Mouse (Mus musculus) brown adipose tissue, adult 24 weeks (tissue): ENCODE data around the gene Hivep3. TPM values are rescaled to one million over a fixed set of nuclear protein-coding genes. Genes with fewer than 3 reads are reported as not detected.

Source experiments
- H3K27ac ChIP-seq: fragments of 200-500 bp; replicated peaks from 2 replicates; pipeline ENCODE4 v1.5.1; 2012; ENCODE audit warnings: low read depth, mild to moderate bottlenecking, low read length
- H3K4me1 ChIP-seq: fragments of 200-500 bp; 2 replicates; pipeline ENCODE4 v1.6.1; 2012; ENCODE audit warnings: low read length, mixed read lengths; ENCODE audit not compliant: control insufficient read depth, insufficient read depth, insufficient read length
- H3K4me3 ChIP-seq: fragments of 200-500 bp; 2 replicates; pipeline ENCODE4 v1.5.1; 2012; ENCODE audit warnings: low read depth, mild to moderate bottlenecking, low read length, moderate library complexity; ENCODE audit not compliant: insufficient read depth
- polyA plus RNA-seq: library from polyadenylated mRNA; stranded (reverse); fragments of >200 nt; gene quantifications from 2 replicates; pipeline ENCODE4 v1.2.4, GENCODE M21; 2012; ENCODE audit not compliant: missing spikeins, insufficient read depth, insufficient read length

Gene Hivep3
- polyA plus RNA-seq, 1 experiment: 6.1 TPM

- Histone ChIP-seq H3K4me1 (no peaks in the 10 kb centered on the region), H3K27ac (no peak overlapping the region), H3K4me3 (no peak overlapping the region)
Observed at GRCm38 (mm10) chr4:120141810-120142209, 408.2 kb downstream of the Hivep3 start.

GRCm38 (mm10) chr4:120142905-120143304 is 409.3 kb downstream of the Hivep3 start:
- no peak overlapping the region for H3K27ac ChIP-seq
- no peaks in the 10 kb centered on the region for H3K4me1 ChIP-seq
- no peak overlapping the region for H3K4me3 ChIP-seq

GRCm38 (mm10) chr4:120144343-120144742 is 410.8 kb downstream of the Hivep3 start:
- H3K27ac ChIP-seq: no peak overlapping the region

DNA sequence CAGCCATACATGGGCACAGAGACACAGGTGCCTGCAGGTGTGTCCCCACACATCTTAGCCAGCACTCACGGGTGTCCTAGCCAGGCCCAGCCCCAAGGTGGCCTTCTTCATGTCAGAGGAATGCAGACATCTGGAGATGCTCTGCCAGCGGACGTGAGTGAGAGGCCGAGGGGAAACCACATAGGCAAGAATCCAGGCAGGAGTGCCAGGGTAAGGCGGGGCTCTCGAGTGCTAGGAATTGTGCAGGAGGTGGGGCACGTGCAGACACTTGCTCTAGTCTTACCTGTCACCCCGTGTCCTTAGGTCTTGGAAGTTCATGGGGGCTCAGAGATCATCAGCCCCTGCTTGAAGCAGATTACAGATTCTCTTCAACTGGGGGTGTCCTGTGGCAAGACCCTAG is 412.3 kb downstream of the Hivep3 start:
- Histone ChIP-seq H3K4me3 (no peak overlapping the region), H3K4me1 (no peaks in the 10 kb centered on the region), H3K27ac (no peak overlapping the region)

More at GRCm38 (mm10) chr4:120144343-120144742, 410.8 kb downstream of the Hivep3 start:
- Histone ChIP-seq H3K4me1 (no peaks in the 10 kb centered on the region), H3K4me3 (no peak overlapping the region)

DNA sequence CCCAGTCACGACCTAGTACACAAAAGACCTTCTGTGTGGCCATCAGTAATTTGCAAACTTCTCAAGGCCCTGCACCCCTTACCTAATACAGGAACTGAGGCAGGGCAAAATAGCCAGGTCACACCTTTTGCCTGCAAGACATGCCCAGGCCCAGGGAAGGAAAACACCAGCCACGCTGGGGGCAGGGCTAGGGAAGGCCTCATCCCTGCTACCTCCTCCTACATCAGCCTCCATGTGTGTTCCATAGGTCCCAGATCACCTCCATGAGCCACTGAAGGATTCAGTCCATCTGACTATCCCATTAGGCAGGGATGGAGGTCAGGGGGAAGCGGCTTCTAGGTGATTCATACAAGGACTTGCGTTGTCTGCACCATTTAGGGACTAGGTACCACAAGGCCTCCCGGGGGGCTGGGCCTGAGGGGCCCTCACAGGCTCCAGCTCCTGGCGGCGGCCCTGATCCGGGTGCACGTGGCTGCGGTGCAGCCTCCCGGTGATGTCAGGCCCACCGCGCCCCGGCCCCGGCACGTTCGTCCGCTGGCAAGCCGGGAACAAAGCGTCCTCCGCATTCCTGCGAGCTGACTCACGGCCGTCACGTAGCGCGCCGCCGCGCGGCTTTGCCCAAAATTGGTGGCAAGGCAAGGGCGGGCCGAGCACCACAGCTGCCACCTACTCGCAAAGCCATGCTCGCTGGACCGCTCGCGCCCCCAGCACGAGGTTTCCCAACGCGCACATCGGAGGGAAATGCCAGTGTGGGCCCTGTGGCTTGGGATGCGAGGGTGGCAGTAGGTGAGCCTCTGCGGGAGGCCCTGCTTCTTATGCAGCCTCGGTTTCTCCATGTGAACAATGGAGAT is 414.9 kb downstream of the Hivep3 start:
- H3K27ac ChIP-seq: no peak overlapping the region
- no peaks in the 10 kb centered on the region for H3K4me1 ChIP-seq
- H3K4me3 ChIP-seq: 0 out of 2 replicates have a peak overlapping the region, but pooled peaks have one; percentile 2

DNA sequence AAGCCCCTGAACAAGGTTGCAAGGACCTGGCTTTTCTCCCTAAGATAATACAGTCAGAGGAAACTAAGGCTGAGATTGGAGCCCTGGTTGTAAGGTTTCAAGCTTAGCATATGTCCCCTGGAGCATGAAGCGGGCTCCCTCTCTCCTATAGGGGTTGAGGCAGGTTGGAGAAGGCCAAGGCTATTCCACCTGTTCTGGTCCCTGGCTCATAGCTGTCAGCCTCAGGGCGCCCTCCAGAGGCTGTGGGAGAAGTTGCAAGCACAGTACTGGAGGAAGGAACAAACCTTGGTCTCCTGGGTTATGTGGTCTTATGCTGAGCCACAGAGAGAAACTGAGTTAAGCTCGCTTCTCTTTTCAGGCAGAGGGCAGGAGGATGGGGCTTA is 415.5 kb downstream of the Hivep3 start:
- H3K4me3 ChIP-seq: 0 out of 2 replicates have a peak overlapping the region, but pooled peaks have one; percentile 2
- H3K27ac ChIP-seq: no peak overlapping the region
- H3K4me1 ChIP-seq: no peaks in the 10 kb centered on the region

GRCm38 (mm10) chr4:120150345-120150920 is 416.8 kb downstream of the Hivep3 start:
- H3K27ac ChIP-seq: no peak overlapping the region
- no peak overlapping the region for H3K4me3 ChIP-seq
- H3K4me1 ChIP-seq: no peaks in the 10 kb centered on the region

DNA sequence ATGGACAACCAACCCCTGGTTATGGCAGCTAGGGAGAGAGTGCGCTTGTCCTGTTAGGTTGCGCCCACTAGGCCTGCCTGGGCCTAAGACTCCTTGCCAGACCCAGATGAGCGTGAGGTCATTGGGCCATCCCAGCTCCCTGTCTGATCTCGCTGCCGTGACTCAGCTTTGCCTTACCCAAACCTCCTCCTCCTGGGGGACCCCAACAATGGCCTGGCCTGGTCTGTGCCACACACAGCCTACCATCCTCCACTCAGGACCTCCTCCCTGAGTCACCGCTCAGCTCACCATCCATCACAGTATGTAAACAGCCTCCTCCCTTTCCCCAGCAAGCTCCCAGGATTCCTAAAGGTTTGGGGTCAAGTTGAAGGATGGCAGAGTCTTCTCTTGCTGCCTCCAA is 418.3 kb downstream of the Hivep3 start:
- Histone ChIP-seq H3K4me3 (no peak overlapping the region), H3K4me1 (no peaks in the 10 kb centered on the region), H3K27ac (no peak overlapping the region)

DNA sequence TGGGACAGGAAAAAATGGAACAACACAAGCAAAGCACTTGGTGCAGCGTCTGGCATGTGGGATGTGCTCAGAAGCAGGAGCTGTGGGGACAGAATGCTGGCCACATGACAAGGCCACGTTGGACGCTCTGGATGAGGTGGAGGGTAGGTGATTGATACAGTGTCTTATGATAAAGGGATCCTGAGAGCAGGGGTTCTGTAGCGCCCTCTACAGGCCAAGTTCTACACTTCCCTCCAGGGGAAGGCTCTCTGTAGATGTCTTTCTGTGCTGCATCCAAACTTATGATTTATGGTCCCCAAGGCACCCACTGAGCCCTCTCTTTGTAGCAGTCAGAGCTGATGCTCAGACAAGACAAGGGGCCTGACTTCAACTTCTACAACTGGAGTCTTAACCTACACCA is 419.1 kb downstream of the Hivep3 start:
- Histone ChIP-seq H3K27ac (no peak overlapping the region), H3K4me1 (no peaks in the 10 kb centered on the region), H3K4me3 (no peak overlapping the region)

GRCm38 (mm10) chr4:120153736-120154135 is 420.2 kb downstream of the Hivep3 start:
- H3K27ac ChIP-seq: no peak overlapping the region
- H3K4me1 ChIP-seq: no peaks in the 10 kb centered on the region
- H3K4me3 ChIP-seq: no peak overlapping the region

DNA sequence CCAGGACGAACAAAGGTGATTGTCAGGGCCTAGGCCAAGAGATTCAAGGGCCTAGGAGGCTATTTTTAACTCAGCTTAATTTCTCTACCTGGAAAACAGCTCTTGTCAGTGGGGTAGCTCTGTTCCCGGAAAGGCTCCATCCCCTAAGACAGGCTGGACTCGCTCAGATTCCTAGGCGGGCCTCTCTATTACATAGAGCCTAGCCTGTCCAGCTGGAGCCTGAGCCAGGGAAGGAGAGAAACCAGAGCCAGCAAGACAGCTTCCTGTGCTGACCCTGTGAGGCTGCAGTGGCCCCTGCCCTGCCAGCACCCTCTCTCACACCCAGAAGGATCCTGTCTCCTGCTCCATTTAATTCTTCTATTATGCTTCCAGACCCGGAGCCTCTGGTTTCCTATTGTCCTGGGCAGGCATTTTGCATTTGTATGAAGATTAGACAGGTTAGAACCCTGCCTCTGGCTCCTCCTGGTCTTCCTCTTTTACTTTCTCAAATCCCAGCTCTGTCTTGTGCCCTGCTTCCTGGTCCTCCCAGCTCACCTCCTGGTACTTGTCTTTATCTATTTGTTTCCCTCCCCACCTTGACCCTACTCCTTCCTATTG is 425.2 kb downstream of the Hivep3 start:
- Histone ChIP-seq H3K27ac (no peak overlapping the region), H3K4me3 (no peak overlapping the region), H3K4me1 (no peaks in the 10 kb centered on the region)

- H3K27ac ChIP-seq: no peak within 1 kb of the TSS
- no peak within 1 kb of the TSS for H3K4me3 ChIP-seq
- no peaks in the 10 kb centered on the region for H3K4me1 ChIP-seq
Observed at GRCm38 (mm10) chr4:120161166-120161949, 427.8 kb downstream of the Hivep3 start, which contains the start of gene Edn2. TSS of gene Edn2 (plus strand) at chr4:120161206.

GRCm38 (mm10) chr4:120162586-120162985 is 429.0 kb downstream of the Hivep3 start:
- H3K4me1 ChIP-seq: no peaks in the 10 kb centered on the region
- no peak overlapping the region for H3K27ac ChIP-seq
- no peak overlapping the region for H3K4me3 ChIP-seq

GRCm38 (mm10) chr4:120163242-120163641 is 429.7 kb downstream of the Hivep3 start:
- H3K4me3 ChIP-seq: no peak overlapping the region
- H3K27ac ChIP-seq: no peak overlapping the region
- H3K4me1 ChIP-seq: no peaks in the 10 kb centered on the region

DNA sequence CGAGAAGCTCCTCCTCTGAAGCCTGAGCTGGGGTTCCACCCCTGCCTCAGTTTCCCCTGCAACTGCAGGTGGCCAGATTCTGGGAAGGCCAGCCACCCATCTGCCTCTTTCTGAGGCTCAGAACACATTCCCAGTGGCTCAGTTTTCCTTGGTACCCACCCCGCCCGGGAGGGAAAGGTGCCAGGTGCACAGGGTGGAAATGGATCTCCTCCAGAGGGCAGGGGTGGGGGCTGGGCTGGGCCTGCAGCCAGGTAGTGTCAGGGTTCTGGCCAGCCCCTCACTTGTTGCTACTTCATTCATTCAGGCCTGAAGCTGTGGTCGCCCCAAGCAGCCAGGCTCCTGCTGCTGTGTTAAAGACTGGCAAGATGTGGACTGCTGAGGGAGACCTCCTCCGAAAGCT is 430.7 kb downstream of the Hivep3 start:
- no peaks in the 10 kb centered on the region for H3K4me1 ChIP-seq
- no peak overlapping the region for H3K27ac ChIP-seq
- H3K4me3 ChIP-seq: no peak overlapping the region
